Mouse (Mus musculus): ENCODE measurements at regions not wholly inside any gene's neighbourhood (a gene's known extent, or its start where the extent isn't known, plus 50 kb on each side); places are given as distances from the start of the nearest gene placed in this dataset.

DNA sequence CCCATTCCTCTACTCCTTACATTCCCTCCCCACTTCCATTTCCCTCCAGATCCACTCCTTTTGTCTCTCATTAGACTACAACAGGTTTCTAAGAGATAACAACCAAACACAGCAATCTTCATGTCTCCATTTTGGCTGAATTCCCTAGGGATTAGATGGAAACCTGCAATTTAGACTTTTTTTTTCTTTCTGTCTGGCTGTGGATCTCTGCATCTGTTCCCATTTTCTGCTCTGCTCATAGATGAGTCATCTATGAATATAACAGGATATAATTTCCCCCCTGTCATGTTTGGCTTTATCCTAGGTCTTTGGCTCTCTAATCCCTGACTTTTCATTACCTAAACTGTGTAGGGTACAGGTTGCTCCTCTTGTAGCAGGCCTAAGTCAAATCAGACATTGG is 73.1 kb upstream of the Speer4f2 start:
- DNase-seq (ENCODE audit: low spot score) (no peak), ATAC-seq (replicated peaks; ENCODE audit: insufficient number of reproducible peaks, low FRiP score, low TSS enrichment, low read depth) (no peak)
- no peak overlapping the region for H3K9ac ChIP-seq (replicated peaks; ENCODE audit: low read length)
- H3K9me3 ChIP-seq (replicated peaks; ENCODE audit: control insufficient read depth, low read length): no peaks in the 10 kb centered on the region
- H3K4me2 ChIP-seq (ENCODE audit: low read depth, low read length): no peak overlapping the region
- no peaks in the 10 kb centered on the region for H3K27me3 ChIP-seq (ENCODE audit: control insufficient read depth, insufficient read depth, low read length)
- H3K4me1 ChIP-seq (ENCODE audit: control insufficient read depth, insufficient read depth, low read length): no peaks in the 10 kb centered on the region
- H3K4me3 ChIP-seq (ENCODE audit: low read depth, low read length): no peak overlapping the region
- no peak overlapping the region for H3K27ac ChIP-seq (replicated peaks; ENCODE audit: low read depth, low read length)
- H3K36me3 ChIP-seq (replicated peaks; ENCODE audit: control insufficient read depth, insufficient read depth, low read depth, low read length): no peaks in the 10 kb centered on the region

DNA sequence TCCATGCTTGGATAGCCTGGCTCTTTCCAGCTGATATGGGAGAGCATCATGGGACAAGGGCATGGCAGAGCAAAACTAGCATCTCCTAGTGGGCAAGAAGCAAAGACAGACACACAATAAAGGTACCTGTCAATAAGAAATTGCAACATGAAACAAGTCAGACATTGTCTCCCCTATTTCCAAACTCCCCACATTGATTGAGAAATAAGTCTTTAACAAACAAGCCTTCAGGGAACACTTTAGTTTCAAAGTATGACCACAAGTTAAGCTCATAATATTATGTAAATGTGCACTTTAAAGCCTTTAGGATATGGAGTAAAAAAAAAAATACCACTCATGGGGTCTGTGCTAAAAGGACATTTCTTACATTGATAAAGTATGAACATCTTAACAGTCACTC is 51.5 kb upstream of the Speer4f2 start:
- Histone ChIP-seq H3K27ac (replicated peaks; ENCODE audit: low read depth, low read length) (no peak overlapping the region), H3K27me3 (ENCODE audit: control insufficient read depth, insufficient read depth, low read length) (no peaks in the 10 kb centered on the region), H3K36me3 (replicated peaks; ENCODE audit: control insufficient read depth, insufficient read depth, low read depth, low read length) (no peaks in the 10 kb centered on the region), H3K9me3 (replicated peaks; ENCODE audit: control insufficient read depth, low read length) (no peaks in the 10 kb centered on the region), H3K4me3 (ENCODE audit: low read depth, low read length) (no peak overlapping the region), H3K4me2 (ENCODE audit: low read depth, low read length) (no peak overlapping the region), H3K4me1 (ENCODE audit: control insufficient read depth, insufficient read depth, low read length) (no peaks in the 10 kb centered on the region), H3K9ac (replicated peaks; ENCODE audit: low read length) (no peak overlapping the region)
- DNase-seq (ENCODE audit: low spot score) (no peak), ATAC-seq (replicated peaks; ENCODE audit: insufficient number of reproducible peaks, low FRiP score, low TSS enrichment, low read depth) (no peak)

Measured in embryonic facial prominence, embryonic 11.5 days (tissue).